Mouse (Mus musculus): ENCODE measurements around the gene Srsf10.

GRCm38 (mm10) chr4:135918635-135919279 is 63.2 kb downstream of the Srsf10 start:
- TF ChIP-seq EP300 (IDR thresholded peaks at IDR 0.05; ENCODE audit: low read depth) (no peak), CTCF (IDR thresholded peaks at IDR 0.05; ENCODE audit: low read depth) (no peak)
